Mouse (Mus musculus): ENCODE results near the gene Gm20696. TPM values are rescaled to one million over a fixed set of nuclear protein-coding genes. Genes with fewer than 3 reads are reported as not detected.

Gm20696 gene
- polyA plus RNA-seq, 1 experiment from 2014 or later = 0.03 TPM

DNA sequence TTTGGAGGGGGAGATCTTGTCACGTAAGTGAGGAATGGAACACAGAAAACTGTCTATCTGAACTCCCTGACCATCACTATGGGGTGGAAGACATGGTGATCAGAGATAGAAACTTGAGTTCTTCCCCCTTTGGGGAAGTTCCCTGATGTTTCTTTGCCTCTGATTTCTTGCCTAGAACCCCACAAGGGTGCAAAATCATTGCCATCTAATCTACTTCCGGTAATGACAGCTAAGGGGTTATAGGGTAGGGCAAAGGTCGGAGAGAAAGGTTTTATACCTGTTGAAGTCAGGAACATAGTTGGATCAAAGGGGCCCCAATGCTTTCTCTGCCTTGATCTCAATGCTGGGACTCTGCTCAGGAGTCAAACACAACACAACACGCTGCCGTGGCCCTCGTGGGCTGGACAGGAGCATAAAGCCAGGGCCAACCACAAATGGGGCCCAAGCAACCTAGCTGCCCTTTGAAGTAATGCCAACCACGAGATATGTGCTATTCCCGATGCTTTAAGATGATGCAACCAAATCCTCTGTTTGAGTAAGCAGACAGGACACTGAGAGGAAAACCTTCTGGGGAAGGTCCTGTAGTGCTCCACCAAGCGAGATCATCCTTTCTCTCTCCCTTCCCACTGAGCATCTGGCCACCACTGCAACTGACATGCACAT lies 307.4 kb downstream of the Gm20696 start:
- peak overlapping the region; percentile 2; the same call in 1 of the 2 replicates for H3K27ac ChIP-seq
- no peaks in the 10 kb centered on the region for H3K79me2 ChIP-seq (ENCODE audit: inconsistent target)
- WGBS (ENCODE audit: missing documents) = 51% methylated on average over 9 of the region's 9 CpGs
- H3K36me3 ChIP-seq (ENCODE audit: inconsistent target) = no peaks in the 10 kb centered on the region
- no peak overlapping the region for H3K4me3 ChIP-seq (ENCODE audit: inconsistent target)

DNA sequence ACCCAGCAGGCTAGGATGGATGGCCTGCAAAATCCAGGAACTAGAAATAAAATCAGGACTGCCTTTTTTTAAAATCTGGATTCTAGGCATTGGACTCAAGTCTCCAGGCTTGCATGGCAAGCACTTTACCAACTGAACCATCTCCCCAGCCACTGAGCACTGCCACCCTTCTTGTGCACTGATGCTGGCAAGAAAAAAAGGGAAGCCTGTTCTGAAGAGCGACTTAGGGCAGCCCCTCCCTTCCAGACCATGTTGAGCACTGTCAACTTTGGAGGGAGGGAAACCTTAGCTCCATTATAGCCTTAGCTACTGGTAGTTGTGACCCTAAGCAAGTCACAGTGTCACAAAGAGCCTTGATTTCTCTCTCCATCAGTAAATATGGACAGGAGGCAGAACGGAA lies 308.7 kb downstream of the Gm20696 start:
- 57% methylated on average over 2 of the region's 2 CpGs for WGBS (ENCODE audit: missing documents)

DNA sequence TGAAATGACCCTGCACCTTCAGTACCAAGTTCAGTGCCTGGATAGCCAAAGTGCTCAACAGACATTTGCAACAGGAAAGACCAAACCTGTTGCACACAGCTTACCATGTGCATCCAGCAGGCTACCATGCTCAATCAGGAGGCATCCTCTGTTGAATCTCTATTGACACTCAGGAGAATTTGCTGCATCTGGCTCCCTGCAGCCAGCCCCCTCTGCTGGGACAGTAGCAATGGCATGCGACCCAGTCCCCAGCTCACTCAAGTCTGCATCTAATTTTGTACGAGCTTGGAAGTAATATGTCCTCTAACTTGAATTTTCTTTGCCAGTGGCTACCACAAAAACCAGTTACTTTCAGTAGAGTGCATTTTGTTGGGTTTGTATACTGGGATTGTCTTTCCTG lies 312.3 kb downstream of the Gm20696 start:
- Histone ChIP-seq H3K27ac (no peak overlapping the region), H3K36me3 (ENCODE audit: inconsistent target) (no peaks in the 10 kb centered on the region), H3K79me2 (ENCODE audit: inconsistent target) (no peaks in the 10 kb centered on the region), H3K4me3 (ENCODE audit: inconsistent target) (no peak overlapping the region)
- 100% methylated on average over 2 of the region's 2 CpGs for WGBS (ENCODE audit: missing documents)

More for the DNA sequence above, 308.7 kb downstream of the Gm20696 start:
- H3K79me2 ChIP-seq (ENCODE audit: inconsistent target) = no peaks in the 10 kb centered on the region
- no peak overlapping the region for H3K4me3 ChIP-seq (ENCODE audit: inconsistent target)
- H3K27ac ChIP-seq = no peak overlapping the region
- H3K36me3 ChIP-seq (ENCODE audit: inconsistent target) = no peaks in the 10 kb centered on the region

DNA sequence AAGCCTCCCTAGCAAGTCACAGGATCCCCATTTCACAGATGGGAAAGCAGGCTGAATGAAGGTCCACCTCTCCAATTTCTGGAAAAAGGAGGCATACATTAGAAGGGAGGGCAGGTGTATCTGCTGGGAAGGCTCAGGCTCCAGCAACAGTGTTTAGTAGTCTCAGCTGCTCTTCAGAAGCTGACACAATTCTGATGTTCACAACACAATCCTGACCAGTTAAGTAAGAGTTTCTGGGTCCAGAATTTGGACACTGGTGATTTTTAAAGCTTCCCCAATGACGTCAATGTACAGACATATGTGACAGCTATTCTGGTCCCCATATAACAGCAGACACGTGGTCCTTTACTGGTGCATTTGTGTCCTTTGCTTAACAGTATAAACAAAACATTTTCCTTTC lies 313.2 kb downstream of the Gm20696 start:
- Histone ChIP-seq H3K79me2 (ENCODE audit: inconsistent target) (no peaks in the 10 kb centered on the region), H3K36me3 (ENCODE audit: inconsistent target) (no peaks in the 10 kb centered on the region), H3K27ac (no peak overlapping the region), H3K4me3 (ENCODE audit: inconsistent target) (no peak overlapping the region)
- 94% methylated on average over 2 of the region's 2 CpGs for WGBS (ENCODE audit: missing documents)

DNA sequence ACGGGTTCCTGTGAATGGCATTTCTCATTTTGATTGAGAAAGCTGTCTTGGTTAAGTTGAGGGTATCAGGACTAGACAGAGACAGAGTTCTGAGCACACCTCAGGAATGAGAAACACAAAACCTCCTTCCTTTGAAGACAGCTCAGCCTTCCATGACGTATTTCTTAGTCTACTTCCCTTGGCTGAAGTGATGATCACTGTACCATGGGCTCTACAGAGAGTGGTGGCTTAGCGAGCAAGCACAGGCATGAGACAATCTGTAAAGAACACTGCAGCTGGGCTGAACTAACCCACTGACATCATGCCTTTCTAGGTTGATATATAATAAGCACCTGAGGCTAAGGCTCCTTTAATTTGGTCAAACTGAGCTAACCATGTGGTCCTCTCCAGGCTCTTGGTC lies 316.0 kb downstream of the Gm20696 start:
- 87% methylated on average over 3 of the region's 3 CpGs for WGBS (ENCODE audit: missing documents)

DNA sequence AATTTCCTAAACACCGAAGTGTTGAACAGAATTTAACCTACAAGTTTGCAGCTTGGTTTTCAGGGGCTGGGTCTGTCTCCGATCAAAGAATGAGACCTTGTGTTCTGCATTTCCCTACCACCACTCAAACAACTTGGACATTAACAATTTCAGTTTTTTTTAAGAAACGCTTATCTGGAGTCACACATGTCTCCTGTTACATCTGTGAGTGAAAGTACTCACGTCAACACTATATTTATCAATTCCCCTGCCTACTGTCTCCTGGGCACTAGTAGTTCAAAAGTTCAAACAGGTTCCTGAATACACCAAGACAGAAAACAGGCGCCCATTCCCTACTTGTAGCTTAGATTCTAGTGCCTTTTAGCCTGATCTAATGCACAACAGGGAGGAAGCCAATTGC lies 316.4 kb downstream of the Gm20696 start:
- no peak overlapping the region for H3K4me3 ChIP-seq (ENCODE audit: inconsistent target)
- no peaks in the 10 kb centered on the region for H3K79me2 ChIP-seq (ENCODE audit: inconsistent target)
- H3K36me3 ChIP-seq (ENCODE audit: inconsistent target) = no peaks in the 10 kb centered on the region
- H3K27ac ChIP-seq = no peak overlapping the region
- WGBS (ENCODE audit: missing documents) = 90% methylated on average over 5 of the region's 5 CpGs

More for the DNA sequence above, 316.0 kb downstream of the Gm20696 start:
- no peak overlapping the region for H3K4me3 ChIP-seq (ENCODE audit: inconsistent target)
- no peaks in the 10 kb centered on the region for H3K36me3 ChIP-seq (ENCODE audit: inconsistent target)
- H3K79me2 ChIP-seq (ENCODE audit: inconsistent target) = no peaks in the 10 kb centered on the region
- H3K27ac ChIP-seq = no peak overlapping the region

DNA sequence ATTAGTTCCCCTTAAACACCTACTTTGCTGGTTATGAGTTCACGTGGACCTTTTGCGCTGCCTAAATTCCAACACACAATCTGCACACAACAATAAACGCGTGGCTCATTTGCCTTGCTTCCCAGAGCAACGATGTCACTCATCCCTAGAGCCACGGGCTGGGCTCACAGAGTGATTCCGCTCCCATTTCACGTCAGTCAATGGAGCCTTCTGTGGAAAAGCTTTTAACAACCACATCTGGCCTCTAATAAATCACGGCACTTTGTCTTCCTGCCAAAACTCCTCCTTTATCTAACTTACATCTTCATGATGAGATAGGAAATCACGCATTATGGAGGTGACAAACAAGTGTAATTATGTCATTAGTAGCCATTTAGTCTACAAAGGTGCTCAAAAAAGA lies 318.8 kb downstream of the Gm20696 start:
- 93% methylated on average over 10 of the region's 10 CpGs for WGBS (ENCODE audit: missing documents)
- no peak overlapping the region for H3K4me3 ChIP-seq (ENCODE audit: inconsistent target)
- H3K79me2 ChIP-seq (ENCODE audit: inconsistent target) = no peaks in the 10 kb centered on the region
- H3K36me3 ChIP-seq (ENCODE audit: inconsistent target) = no peaks in the 10 kb centered on the region
- H3K27ac ChIP-seq = no peak overlapping the region

DNA sequence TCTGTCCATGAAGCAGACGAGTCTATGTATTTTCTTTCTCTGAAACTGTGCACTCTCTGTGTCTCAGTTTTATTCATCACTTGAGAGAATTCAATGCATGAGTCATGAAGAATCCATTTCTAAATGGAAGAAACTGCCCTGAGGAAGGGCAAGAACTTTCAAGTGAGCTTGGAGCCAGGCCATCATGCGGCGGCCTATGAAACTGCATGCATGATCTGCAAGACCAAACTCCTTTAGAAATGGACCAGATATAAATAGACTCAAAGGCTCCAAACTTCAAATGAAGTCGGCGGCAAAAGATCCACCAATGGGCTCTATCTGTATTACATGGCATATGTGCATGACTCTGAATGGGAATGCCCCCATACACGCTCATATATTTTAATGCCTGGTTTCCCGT lies 321.6 kb downstream of the Gm20696 start:
- Histone ChIP-seq H3K79me2 (ENCODE audit: inconsistent target) (no peaks in the 10 kb centered on the region), H3K27ac (no peak overlapping the region), H3K36me3 (ENCODE audit: inconsistent target) (no peaks in the 10 kb centered on the region), H3K4me3 (ENCODE audit: inconsistent target) (no peak overlapping the region)
- WGBS (ENCODE audit: missing documents) = 96% methylated on average over 7 of the region's 7 CpGs

DNA sequence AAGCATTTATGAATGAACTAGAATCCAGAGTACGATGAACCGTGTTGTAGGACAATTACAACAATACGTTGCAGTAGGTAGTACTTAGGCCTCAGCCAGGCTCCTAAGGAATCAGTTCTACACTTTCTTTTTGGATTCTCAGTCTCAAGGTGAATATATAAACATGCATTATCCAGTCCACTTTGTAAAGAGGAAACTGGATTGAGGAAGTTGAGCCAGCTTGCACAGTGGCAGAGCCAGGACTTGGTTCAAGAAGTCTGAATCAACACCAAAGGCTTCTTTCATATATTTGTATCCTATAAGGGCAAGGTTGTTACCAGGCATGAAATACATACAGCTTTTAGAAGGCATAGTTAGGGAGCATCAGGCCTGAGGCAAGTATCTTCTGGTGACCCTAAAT lies 322.2 kb downstream of the Gm20696 start:
- Histone ChIP-seq H3K79me2 (ENCODE audit: inconsistent target) (no peaks in the 10 kb centered on the region), H3K27ac (0 out of 2 replicates have a peak overlapping the region, but pooled peaks have one; percentile 12), H3K4me3 (ENCODE audit: inconsistent target) (no peak overlapping the region), H3K36me3 (ENCODE audit: inconsistent target) (no peaks in the 10 kb centered on the region)
- WGBS (ENCODE audit: missing documents) = 93% methylated on average over 3 of the region's 3 CpGs

DNA sequence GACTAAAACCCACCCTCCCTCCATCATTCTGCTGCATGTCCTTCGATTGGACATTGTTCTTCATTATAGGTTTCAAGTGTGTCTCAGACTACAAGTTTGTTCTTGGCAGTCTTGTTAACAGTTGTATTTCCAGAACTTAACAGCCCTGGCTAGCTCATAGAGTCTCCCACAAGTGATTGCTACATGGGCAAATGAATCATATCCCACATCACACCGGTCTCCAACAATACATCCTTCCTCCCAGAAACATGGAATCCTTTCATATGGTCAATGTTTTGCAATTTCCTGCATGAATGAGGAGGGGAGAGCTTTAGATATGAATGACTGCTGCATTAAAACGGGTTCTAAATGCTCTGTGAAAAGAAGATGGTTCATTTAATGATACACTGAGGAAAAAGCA lies 322.8 kb downstream of the Gm20696 start:
- Histone ChIP-seq H3K79me2 (ENCODE audit: inconsistent target) (no peaks in the 10 kb centered on the region), H3K27ac (peak overlapping the region; percentile 27; the same call in 1 of the 2 replicates), H3K36me3 (ENCODE audit: inconsistent target) (no peaks in the 10 kb centered on the region), H3K4me3 (ENCODE audit: inconsistent target) (no peak overlapping the region)
- 29% methylated on average over 3 of the region's 3 CpGs for WGBS (ENCODE audit: missing documents)

DNA sequence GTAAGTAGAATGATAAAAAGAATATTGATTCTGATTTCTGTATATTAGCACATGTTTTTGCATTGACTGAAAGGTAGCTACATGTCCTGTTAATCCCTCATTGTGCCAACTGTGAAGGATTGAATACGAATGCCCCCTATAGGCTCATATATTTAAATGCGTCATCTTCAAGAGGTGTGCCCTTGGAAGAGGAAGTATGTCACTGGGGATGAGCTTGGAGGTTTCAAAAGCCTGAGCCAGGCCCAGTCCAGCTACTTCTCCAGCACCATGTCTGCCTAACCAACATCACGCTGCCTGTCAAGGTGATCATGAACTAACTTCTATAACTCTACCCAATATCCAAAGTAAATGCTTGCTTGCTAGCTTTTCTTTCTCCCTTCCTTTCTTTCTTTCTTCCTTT lies 324.2 kb downstream of the Gm20696 start:
- Histone ChIP-seq H3K27ac (no peak overlapping the region), H3K36me3 (ENCODE audit: inconsistent target) (no peaks in the 10 kb centered on the region), H3K79me2 (ENCODE audit: inconsistent target) (no peaks in the 10 kb centered on the region), H3K4me3 (ENCODE audit: inconsistent target) (no peak overlapping the region)
- 74% methylated on average over 3 of the region's 3 CpGs for WGBS (ENCODE audit: missing documents)

DNA sequence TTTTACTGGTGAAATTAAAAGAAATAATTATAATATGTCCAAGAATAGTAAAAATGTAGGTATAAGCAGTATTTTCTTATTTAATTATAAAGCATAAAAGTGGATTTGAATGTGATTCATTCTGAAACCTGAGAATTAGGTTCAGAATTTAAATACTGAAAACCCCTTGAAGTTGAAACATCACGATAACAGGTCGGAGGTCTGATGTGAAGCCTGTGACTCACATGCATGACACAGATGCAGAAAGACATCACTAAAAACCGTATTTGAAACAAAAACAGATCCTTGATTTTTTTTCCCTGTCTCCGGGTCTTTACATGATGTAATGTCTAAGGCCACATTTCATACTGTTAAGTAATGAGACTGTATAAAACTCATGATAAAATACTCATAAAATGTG lies 325.7 kb downstream of the Gm20696 start:
- Histone ChIP-seq H3K79me2 (ENCODE audit: inconsistent target) (no peaks in the 10 kb centered on the region), H3K4me3 (ENCODE audit: inconsistent target) (no peak overlapping the region), H3K27ac (no peak overlapping the region), H3K36me3 (ENCODE audit: inconsistent target) (no peaks in the 10 kb centered on the region)
- 93% methylated on average over 4 of the region's 4 CpGs for WGBS (ENCODE audit: missing documents)

DNA sequence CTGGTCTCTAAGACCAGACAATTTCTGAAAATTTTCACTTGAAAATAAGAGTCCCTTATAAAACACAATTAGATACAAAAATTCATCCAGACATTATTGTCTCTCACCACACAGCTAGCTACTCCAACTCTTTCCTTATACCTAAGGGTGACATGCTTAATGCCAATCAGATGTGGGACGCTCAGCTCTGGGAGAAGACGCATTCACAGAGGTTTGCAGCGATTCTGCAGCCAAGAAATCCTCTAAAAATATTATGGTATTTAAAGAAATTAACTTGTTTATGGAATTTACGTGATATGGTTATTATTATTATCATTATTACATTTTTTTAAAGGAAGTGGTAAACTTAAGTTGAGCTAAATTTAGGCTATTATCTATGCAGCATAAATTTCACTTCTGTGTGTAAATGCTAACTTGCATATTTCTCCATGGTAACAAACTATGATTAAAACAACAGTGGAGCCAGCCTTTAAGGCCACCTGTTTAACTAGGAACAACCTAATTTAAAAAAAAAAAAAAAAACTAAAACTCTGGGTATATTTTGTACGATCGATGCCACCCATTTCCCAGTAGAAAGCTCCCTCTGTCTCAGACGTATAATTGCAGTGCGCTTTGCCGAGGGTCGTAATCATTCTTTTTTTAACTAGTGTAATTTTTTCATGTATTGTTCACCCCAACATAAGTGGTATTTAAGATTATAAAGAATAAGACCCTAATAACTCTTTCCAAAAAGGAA lies 326.4 kb downstream of the Gm20696 start:
- no peak overlapping the region for H3K4me3 ChIP-seq (ENCODE audit: inconsistent target)
- H3K36me3 ChIP-seq (ENCODE audit: inconsistent target) = no peaks in the 10 kb centered on the region
- H3K27ac ChIP-seq = peak overlapping the region; percentile 48
- WGBS (ENCODE audit: missing documents) = 86% methylated on average over 10 of the region's 10 CpGs
- H3K79me2 ChIP-seq (ENCODE audit: inconsistent target) = no peaks in the 10 kb centered on the region

DNA sequence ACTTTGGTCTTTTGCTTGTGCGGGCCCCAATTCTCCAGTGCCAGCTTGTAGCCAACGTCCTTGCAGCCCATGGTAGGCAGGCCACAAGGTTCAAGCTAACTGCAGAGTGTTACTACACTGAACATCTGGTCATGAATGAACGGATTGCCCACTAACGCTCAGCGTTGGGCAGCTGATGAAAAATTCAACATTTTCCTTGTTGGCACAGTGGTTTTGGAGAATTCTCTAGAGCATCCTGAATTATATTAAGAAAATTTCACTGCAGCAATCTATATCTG lies 327.3 kb downstream of the Gm20696 start:
- Histone ChIP-seq H3K79me2 (ENCODE audit: inconsistent target) (no peaks in the 10 kb centered on the region), H3K4me3 (ENCODE audit: inconsistent target) (no peak overlapping the region), H3K36me3 (ENCODE audit: inconsistent target) (no peaks in the 10 kb centered on the region), H3K27ac (peak overlapping the region; percentile 48)
- 15% methylated on average over 5 of the region's 5 CpGs for WGBS (ENCODE audit: missing documents)

DNA sequence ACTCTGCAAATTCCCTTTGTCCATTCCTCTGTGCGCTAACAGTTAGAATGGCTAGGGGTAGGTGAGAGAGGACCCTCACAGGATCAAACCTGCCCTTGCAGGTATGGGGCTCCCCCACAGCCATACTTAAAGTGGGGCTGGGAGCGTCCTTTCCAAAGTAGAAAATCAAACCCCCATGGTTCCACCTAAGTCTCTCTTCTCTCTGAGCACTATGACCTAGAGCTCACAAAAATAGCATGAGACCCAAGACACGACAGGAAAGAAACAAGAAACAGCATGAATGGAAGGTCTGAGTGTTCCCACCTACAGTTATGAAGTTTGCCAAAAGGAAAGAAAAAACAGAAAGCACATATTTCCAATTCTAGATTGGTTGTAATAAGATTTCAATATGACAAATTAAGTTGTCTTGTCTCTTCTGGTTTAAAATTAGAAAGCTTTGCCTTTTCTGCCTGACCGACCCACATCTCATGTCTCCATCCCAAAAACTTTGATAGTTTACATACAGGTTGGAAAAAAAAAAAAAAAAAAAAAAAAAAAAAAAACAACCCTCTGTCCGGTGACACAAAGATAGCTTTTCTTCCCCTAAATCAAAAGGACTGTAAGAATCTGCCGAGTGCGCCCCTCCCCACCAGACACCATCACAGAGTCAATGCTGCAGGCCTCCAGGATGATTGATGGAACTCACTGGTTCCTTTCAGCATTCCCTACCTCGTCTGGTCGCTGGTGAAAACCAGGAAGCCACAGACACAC lies 327.8 kb downstream of the Gm20696 start:
- Histone ChIP-seq H3K27ac (peak overlapping the region; percentile 48), H3K36me3 (ENCODE audit: inconsistent target) (no peaks in the 10 kb centered on the region), H3K79me2 (ENCODE audit: inconsistent target) (no peaks in the 10 kb centered on the region), H3K4me3 (ENCODE audit: inconsistent target) (no peak overlapping the region)
- WGBS (ENCODE audit: missing documents) = 60% methylated on average over 9 of the region's 9 CpGs
